Mouse (Mus musculus): ENCODE results near the gene Selenoo. TPM values are rescaled to one million over a fixed set of nuclear protein-coding genes. Genes with fewer than 3 reads are reported as not detected.

Selenoo gene
- polyA plus RNA-seq, 1 experiment: 45.8 TPM

GRCm38 (mm10) chr15:89106976-89107375, 18.1 kb downstream of the Selenoo start:
- H3K4me1 ChIP-seq (ENCODE audit: control insufficient read depth, insufficient read depth, insufficient read length, low read length): no peaks in the 10 kb centered on the region
- H3K36me3 ChIP-seq (ENCODE audit: control insufficient read depth, insufficient read depth, low read length): peaks cover 67% of the 10 kb centered on the region
- 85% methylated on average over 1 of the region's 1 CpGs for WGBS
- no peak for TF ChIP-seq POLR2A (IDR thresholded peaks at IDR 0.05; ENCODE audit: low read depth, low read length)
- TF ChIP-seq CTCF (IDR thresholded peaks at IDR 0.05; ENCODE audit: extremely low read depth, insufficient read length, insufficient replicate concordance, low read depth, low read length): no peak
- no peaks in the 10 kb centered on the region for H3K27me3 ChIP-seq (ENCODE audit: control insufficient read depth, insufficient read depth, low read length)
- no peak overlapping the region for H3K4me3 ChIP-seq (ENCODE audit: low read depth, low read length)
- H3K27ac ChIP-seq (ENCODE audit: insufficient read depth, low read depth, low read length): no peak overlapping the region

- Histone ChIP-seq H3K27ac (ENCODE audit: insufficient read depth, low read depth, low read length) (no peak overlapping the region), H3K27me3 (ENCODE audit: control insufficient read depth, insufficient read depth, low read length) (no peaks in the 10 kb centered on the region), H3K4me1 (ENCODE audit: control insufficient read depth, insufficient read depth, insufficient read length, low read length) (no peaks in the 10 kb centered on the region), H3K4me3 (ENCODE audit: low read depth, low read length) (no peak overlapping the region), H3K36me3 (ENCODE audit: control insufficient read depth, insufficient read depth, low read length) (peaks cover 62% of the 10 kb centered on the region)
- TF ChIP-seq POLR2A (IDR thresholded peaks at IDR 0.05; ENCODE audit: low read depth, low read length) (no peak), CTCF (IDR thresholded peaks at IDR 0.05; ENCODE audit: extremely low read depth, insufficient read length, insufficient replicate concordance, low read depth, low read length) (0 out of 2 replicates have a peak, but pooled peaks have one; percentile 8)
- 44% methylated on average over 9 of the region's 9 CpGs for WGBS
Observed at GRCm38 (mm10) chr15:89110147-89110546, 21.3 kb downstream of the Selenoo start.

GRCm38 (mm10) chr15:89118007-89118406, 29.1 kb downstream of the Selenoo start:
- TF ChIP-seq POLR2A (IDR thresholded peaks at IDR 0.05; ENCODE audit: low read depth, low read length): no peak
- TF ChIP-seq CTCF (IDR thresholded peaks at IDR 0.05; ENCODE audit: extremely low read depth, insufficient read length, insufficient replicate concordance, low read depth, low read length): no peak
- H3K27ac ChIP-seq (ENCODE audit: insufficient read depth, low read depth, low read length): no peak overlapping the region
- H3K4me1 ChIP-seq (ENCODE audit: control insufficient read depth, insufficient read depth, insufficient read length, low read length): peaks cover 5% of the 10 kb centered on the region
- H3K4me3 ChIP-seq (ENCODE audit: low read depth, low read length): no peak overlapping the region
- peaks cover 30% of the 10 kb centered on the region for H3K36me3 ChIP-seq (ENCODE audit: control insufficient read depth, insufficient read depth, low read length)
- H3K27me3 ChIP-seq (ENCODE audit: control insufficient read depth, insufficient read depth, low read length): no peaks in the 10 kb centered on the region

GRCm38 (mm10) chr15:89122649-89123366, 33.9 kb downstream of the Selenoo start, which contains the start of gene Tubgcp6:
TSS of gene Tubgcp6 (minus strand) at chr15:89123112.
- TF ChIP-seq POLR2A (IDR thresholded peaks at IDR 0.05; ENCODE audit: low read depth, low read length) (peak; percentile 36; the same call in 1 of the 2 replicates), CTCF (IDR thresholded peaks at IDR 0.05; ENCODE audit: extremely low read depth, insufficient read length, insufficient replicate concordance, low read depth, low read length) (no peak)
- Histone ChIP-seq H3K27me3 (ENCODE audit: control insufficient read depth, insufficient read depth, low read length) (no peaks in the 10 kb centered on the region), H3K4me3 (ENCODE audit: low read depth, low read length) (peak within 1 kb of the TSS; percentile 96), H3K27ac (ENCODE audit: insufficient read depth, low read depth, low read length) (peak within 1 kb of the TSS; percentile 17; the same call in 1 of the 2 replicates), H3K36me3 (ENCODE audit: control insufficient read depth, insufficient read depth, low read length) (peaks cover 5% of the 10 kb centered on the region; the same call in 1 of the 2 replicates), H3K4me1 (ENCODE audit: control insufficient read depth, insufficient read depth, insufficient read length, low read length) (peaks cover 16% of the 10 kb centered on the region)
- WGBS: under 1% methylated on average over 47 of the region's 47 CpGs

- no peaks in the 10 kb centered on the region for H3K27me3 ChIP-seq (ENCODE audit: control insufficient read depth, insufficient read depth, low read length)
- no peak overlapping the region for H3K27ac ChIP-seq (ENCODE audit: insufficient read depth, low read depth, low read length)
- WGBS: 46% methylated on average over 11 of the region's 11 CpGs
- no peak for TF ChIP-seq CTCF (IDR thresholded peaks at IDR 0.05; ENCODE audit: extremely low read depth, insufficient read length, insufficient replicate concordance, low read depth, low read length)
- peak overlapping the region; percentile 96 for H3K4me3 ChIP-seq (ENCODE audit: low read depth, low read length)
- H3K4me1 ChIP-seq (ENCODE audit: control insufficient read depth, insufficient read depth, insufficient read length, low read length): peaks cover 19% of the 10 kb centered on the region
- peaks cover 4% of the 10 kb centered on the region; the same call in 1 of the 2 replicates for H3K36me3 ChIP-seq (ENCODE audit: control insufficient read depth, insufficient read depth, low read length)
Observed at GRCm38 (mm10) chr15:89123595-89123994, 34.7 kb downstream of the Selenoo start.

- Histone ChIP-seq H3K4me3 (ENCODE audit: low read depth, low read length) (no peak overlapping the region), H3K36me3 (ENCODE audit: control insufficient read depth, insufficient read depth, low read length) (0 out of 2 replicates have a peak, but pooled peaks cover 4% of the 10 kb centered on the region), H3K4me1 (ENCODE audit: control insufficient read depth, insufficient read depth, insufficient read length, low read length) (peaks cover 21% of the 10 kb centered on the region), H3K27ac (ENCODE audit: insufficient read depth, low read depth, low read length) (no peak overlapping the region), H3K27me3 (ENCODE audit: control insufficient read depth, insufficient read depth, low read length) (no peaks in the 10 kb centered on the region)
- TF ChIP-seq CTCF (IDR thresholded peaks at IDR 0.05; ENCODE audit: extremely low read depth, insufficient read length, insufficient replicate concordance, low read depth, low read length) (no peak), POLR2A (IDR thresholded peaks at IDR 0.05; ENCODE audit: low read depth, low read length) (no peak)
- WGBS: 94% methylated on average over 3 of the region's 3 CpGs
Observed at GRCm38 (mm10) chr15:89124312-89124711, 35.4 kb downstream of the Selenoo start.

DNA sequence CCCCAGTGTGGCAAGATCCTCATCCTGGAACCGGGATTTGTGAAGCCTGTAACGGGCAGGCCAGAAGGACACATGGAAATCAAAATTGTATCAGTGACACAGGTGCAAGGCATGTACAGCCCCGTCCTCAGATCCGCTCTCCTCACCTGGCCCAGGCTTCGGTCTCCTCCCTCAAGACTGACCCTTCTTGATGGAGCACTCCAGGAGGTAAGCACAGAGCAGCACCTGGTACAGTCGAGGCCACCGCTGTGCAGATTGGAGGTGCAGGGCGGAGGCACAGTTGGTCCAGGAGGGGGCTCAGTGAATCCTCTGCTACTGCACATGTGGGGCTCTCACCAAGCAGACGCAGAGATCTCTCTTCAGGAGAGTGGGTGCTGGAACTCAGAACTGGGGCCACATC, 36.5 kb downstream of the Selenoo start:
- Histone ChIP-seq H3K4me1 (ENCODE audit: control insufficient read depth, insufficient read depth, insufficient read length, low read length) (peaks cover 21% of the 10 kb centered on the region), H3K4me3 (ENCODE audit: low read depth, low read length) (no peak overlapping the region), H3K36me3 (ENCODE audit: control insufficient read depth, insufficient read depth, low read length) (no peaks in the 10 kb centered on the region), H3K27ac (ENCODE audit: insufficient read depth, low read depth, low read length) (no peak overlapping the region), H3K27me3 (ENCODE audit: control insufficient read depth, insufficient read depth, low read length) (no peaks in the 10 kb centered on the region)
- whole genome bisulfite sequencing: 94% methylated on average over 9 of the region's 9 CpGs
- no peak for TF ChIP-seq POLR2A (IDR thresholded peaks at IDR 0.05; ENCODE audit: low read depth, low read length)
- TF ChIP-seq CTCF (IDR thresholded peaks at IDR 0.05; ENCODE audit: extremely low read depth, insufficient read length, insufficient replicate concordance, low read depth, low read length): no peak

Data from small intestine, adult 2 months (tissue).